Mouse (Mus musculus): ENCODE data around the gene Ecd.

DNA sequence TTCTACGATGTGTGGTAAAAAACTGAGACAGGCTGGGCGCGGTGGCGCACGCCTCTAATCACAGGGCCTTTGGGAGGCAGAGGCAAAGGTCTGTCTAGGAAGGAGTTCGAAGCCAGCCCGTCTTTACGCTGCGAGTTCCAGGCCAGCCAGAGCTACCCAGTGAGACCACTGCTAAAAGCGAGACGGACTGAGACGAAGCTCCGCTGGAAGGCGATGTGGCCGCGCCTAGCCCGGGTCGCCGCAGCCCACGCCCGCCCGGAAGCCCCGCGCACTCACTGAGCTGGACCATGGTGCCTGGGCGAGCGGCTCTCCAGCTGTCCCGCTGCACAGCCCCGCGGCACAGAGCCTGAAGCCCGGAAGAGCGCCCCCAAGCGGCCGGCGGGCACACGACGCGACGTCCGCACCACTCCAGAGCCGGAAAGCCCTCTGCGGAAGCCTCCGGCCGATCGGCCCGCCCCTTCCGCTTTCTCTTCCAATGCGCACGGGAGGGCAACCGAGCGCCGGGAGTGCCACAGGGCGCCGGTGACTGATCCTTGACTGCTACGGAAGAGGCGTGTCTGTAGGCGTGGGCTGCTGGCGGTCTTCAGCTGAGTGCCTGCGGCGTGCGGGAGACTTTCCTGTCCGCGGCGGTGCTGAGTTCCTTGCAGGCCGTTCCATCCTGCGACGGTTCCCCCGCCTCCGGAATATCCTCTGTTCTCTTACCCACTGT, 45.4 kb upstream of the Ecd start, which contains the start of gene Mrps16:
- TF ChIP-seq GATA1 (IDR thresholded peaks at IDR 0.05; ENCODE audit: borderline replicate concordance, low read length) (no peak), FLI1 (IDR thresholded peaks at IDR 0.05; ENCODE audit: low read length) (no peak)
